ENCODE assay signal across 9 mouse cellular contexts in genomic region chr13:73765393-73765792, GRCm38 (mm10). TPM values are rescaled to one million over a fixed set of nuclear protein-coding genes. Genes with fewer than 3 reads are reported as not detected.
A peak's percentile ranks its signal among the peaks of the same experiment; 100 is the strongest.
DNase-seq lines count a peak whose midpoint lies in the region; ATAC-seq lines count a peak whose summit lies in the region.
"Had no signal": no experiment of that assay in that cellular context is flagged by ENCODE, and none has a peak within 500 bp of the region (broad histone marks: within the 10 kb centered on the region; RNA-seq: fewer than 3 reads in every experiment).

No protein-coding gene starts in this region.

- peak overlapping the region; percentile 96 for H3K4me2 ChIP-seq in heart, embryonic 11.5 days
- H3K4me2 ChIP-seq in forebrain, embryonic 11.5 days (ENCODE audit: low read depth, low read length, severe bottlenecking), result peak overlapping the region; percentile 84
- peak overlapping the region; percentile 95 for H3K4me2 ChIP-seq in liver, embryonic 11.5 days

- peak overlapping the region; percentile 77 for H3K27ac ChIP-seq in heart, embryonic 11.5 days (ENCODE audit: low read depth, low read length)
- no peak overlapping the region for H3K27ac ChIP-seq in forebrain, embryonic 11.5 days (ENCODE audit: low read depth, low read length)
- no peak overlapping the region for H3K27ac ChIP-seq in liver, embryonic 11.5 days (ENCODE audit: low read depth, low read length)

- WGBS in heart, embryonic 11.5 days (ENCODE audit: insufficient replicate concordance), result 58% methylated on average over 4 of the region's 4 CpGs
- WGBS in forebrain, embryonic 11.5 days, result 77% methylated on average over 4 of the region's 4 CpGs
- WGBS in liver, embryonic 11.5 days, result 70% methylated on average over 4 of the region's 4 CpGs

- H3K36me3 ChIP-seq in heart, embryonic 11.5 days (ENCODE audit: control insufficient read depth, insufficient read depth, low read length), result no peaks in the 10 kb centered on the region; the same call in 1 of the 2 replicates
- H3K36me3 ChIP-seq in forebrain, embryonic 11.5 days (ENCODE audit: control insufficient read depth, insufficient read depth, low read length), result no peaks in the 10 kb centered on the region; the same call in none of the 2 replicates
- no peaks in the 10 kb centered on the region for H3K36me3 ChIP-seq in liver, embryonic 11.5 days (ENCODE audit: control insufficient read depth, insufficient read depth, low read length)

- peak overlapping the region; percentile 93 for H3K9ac ChIP-seq in heart, embryonic 11.5 days (ENCODE audit: low read depth, low read length)
- H3K9ac ChIP-seq in forebrain, embryonic 11.5 days (ENCODE audit: low read length), result peak overlapping the region; percentile 86
- peak overlapping the region; percentile 74; the same call in 1 of the 2 replicates for H3K9ac ChIP-seq in liver, embryonic 11.5 days (ENCODE audit: low read depth, low read length)

- no peak for DNase-seq in heart, adult 11 months
- DNase-seq in 416B (ENCODE audit: low read depth), result peak; percentile 50
- no peak for DNase-seq in forebrain, embryonic 11.5 days (ENCODE audit: low spot score)
- DNase-seq in liver, embryonic 11.5 days (ENCODE audit: low spot score), result no peak
- no peak for DNase-seq in right cerebral cortex, postnatal 14 days
- DNase-seq in cerebellum, postnatal 4 days (ENCODE audit: low spot score in 2 of 2), result no peak
- DNase-seq: adrenal gland, postnatal 36 days had no signal

- no peak for ATAC-seq in heart, embryonic 11.5 days (replicated peaks; ENCODE audit: insufficient number of reproducible peaks, low FRiP score, low TSS enrichment)
- no peak for ATAC-seq in forebrain, embryonic 11.5 days (replicated peaks; ENCODE audit: low FRiP score)
- no peak for ATAC-seq in liver, embryonic 11.5 days (replicated peaks; ENCODE audit: low FRiP score)
- no peak for ATAC-seq in megakaryocyte, adult 5-6 weeks (ENCODE audit: poor library complexity, severe bottlenecking)

- H3K9me3 ChIP-seq in heart, embryonic 11.5 days (replicated peaks; ENCODE audit: control insufficient read depth, low read length), result no peaks in the 10 kb centered on the region
- no peaks in the 10 kb centered on the region for H3K9me3 ChIP-seq in forebrain, embryonic 11.5 days (ENCODE audit: control insufficient read depth, low read length)
- H3K9me3 ChIP-seq in liver, embryonic 11.5 days (ENCODE audit: control insufficient read depth, low read length), result no peaks in the 10 kb centered on the region

- H3K27me3 ChIP-seq in heart, embryonic 11.5 days (ENCODE audit: control insufficient read depth, insufficient read depth, low read length), result no peaks in the 10 kb centered on the region
- H3K27me3 ChIP-seq in forebrain, embryonic 11.5 days (ENCODE audit: control insufficient read depth, insufficient read depth, low read length), result no peaks in the 10 kb centered on the region
- no peaks in the 10 kb centered on the region for H3K27me3 ChIP-seq in liver, embryonic 11.5 days (replicated peaks; ENCODE audit: control insufficient read depth, insufficient read depth, low read length)

- H3K4me1 ChIP-seq in heart, embryonic 11.5 days (ENCODE audit: control insufficient read depth, insufficient read depth, low read length), result peaks cover 38% of the 10 kb centered on the region
- peaks cover 14% of the 10 kb centered on the region for H3K4me1 ChIP-seq in forebrain, embryonic 11.5 days (replicated peaks; ENCODE audit: control insufficient read depth, insufficient read depth, low read length)
- H3K4me1 ChIP-seq in liver, embryonic 11.5 days (replicated peaks; ENCODE audit: control insufficient read depth, insufficient read depth, low read length), result peaks cover 16% of the 10 kb centered on the region

- H3K4me3 ChIP-seq in heart, embryonic 11.5 days (ENCODE audit: low read depth, low read length), result peak overlapping the region; percentile 83
- peak overlapping the region; percentile 81 for H3K4me3 ChIP-seq in forebrain, embryonic 11.5 days (ENCODE audit: low read depth, low read length)
- H3K4me3 ChIP-seq in liver, embryonic 11.5 days (ENCODE audit: low read depth, low read length), result peak overlapping the region; percentile 71

RNA-seq across cellular contexts. Expression of gene Slc12a7, which starts 32.5 kb away (rescaled TPM):
- polyA plus RNA-seq in heart, embryonic 11.5 days (2014; fragmentation: Nextera tagmentation; extraction: Ambion mirVana), result 32.7 and 40.0 TPM in 2 replicates
- polyA plus RNA-seq in forebrain, embryonic 11.5 days (2014; fragmentation: Nextera tagmentation; extraction: Ambion mirVana), result 55.6 and 60.2 TPM in 2 replicates
- polyA plus RNA-seq in liver, embryonic 11.5 days (2014; fragmentation: Nextera tagmentation; extraction: Ambion mirVana), result 20.4 and 21.0 TPM in 2 replicates
- total RNA-seq in megakaryocyte, adult 5-6 weeks (2015), result 3.6 and 8.3 TPM in 2 replicates
- total RNA-seq in megakaryocyte, adult 5-6 weeks (2017), result 2.6 and 4.3 TPM in 2 replicates
